Mouse (Mus musculus): ENCODE results near the gene Mthfd1. TPM values are rescaled to one million over a fixed set of nuclear protein-coding genes. Genes with fewer than 3 reads are reported as not detected.
A peak's percentile ranks its signal among the peaks of the same experiment; 100 is the strongest.

Gene Mthfd1
- polyA plus RNA-seq, 1 experiment from 2014 or later, result 37.3 TPM

- Histone ChIP-seq H3K4me1 (ENCODE audit: control insufficient read depth in 2 of 2, insufficient read depth in 2 of 2, low read length in 2 of 2) (peaks cover 28 to 29% of the 10 kb centered on the region in 2 experiments), H3K36me3 (ENCODE audit: control insufficient read depth, insufficient read depth, low read length) (peaks cover 31% of the 10 kb centered on the region), H3K4me3 (ENCODE audit: control insufficient read depth in 1 of 2, insufficient read depth in 1 of 2, low read depth in 1 of 2, low read length in 2 of 2) (no peak overlapping the region), H3K27ac (replicated peaks in 1 of 2; ENCODE audit: control insufficient read depth in 1 of 2, insufficient read depth in 1 of 2, low read depth in 2 of 2, low read length in 2 of 2) (no peak overlapping the region), H3K9me3 (ENCODE audit: control insufficient read depth, low read length) (no peaks in the 10 kb centered on the region), H3K27me3 (ENCODE audit: control insufficient read depth, insufficient read depth, low read length) (no peaks in the 10 kb centered on the region), H3K9ac (ENCODE audit: low read length) (no peak overlapping the region), H3K4me2 (ENCODE audit: low read length) (no peak overlapping the region)
- 87% methylated on average over 9 of the region's 9 CpGs for WGBS
- ATAC-seq (ENCODE audit: insufficient number of reproducible peaks, insufficient read depth, low FRiP score, low read depth), result no peak
These were observed 56.1 kb downstream of the Mthfd1 start for GRCm38 (mm10) chr12:76311227-76311626.

GRCm38 (mm10) chr12:76311951-76312350 lies 56.9 kb downstream of the Mthfd1 start:
- Histone ChIP-seq H3K4me1 (ENCODE audit: control insufficient read depth in 2 of 2, insufficient read depth in 2 of 2, low read length in 2 of 2) (peaks cover 24 to 25% of the 10 kb centered on the region in 2 experiments), H3K36me3 (ENCODE audit: control insufficient read depth, insufficient read depth, low read length) (peaks cover 31% of the 10 kb centered on the region), H3K4me3 (ENCODE audit: control insufficient read depth in 1 of 2, insufficient read depth in 1 of 2, low read depth in 1 of 2, low read length in 2 of 2) (no peak overlapping the region), H3K27ac (replicated peaks in 1 of 2; ENCODE audit: control insufficient read depth in 1 of 2, insufficient read depth in 1 of 2, low read depth in 2 of 2, low read length in 2 of 2) (no peak overlapping the region), H3K27me3 (ENCODE audit: control insufficient read depth, insufficient read depth, low read length) (no peaks in the 10 kb centered on the region), H3K9me3 (ENCODE audit: control insufficient read depth, low read length) (no peaks in the 10 kb centered on the region), H3K4me2 (ENCODE audit: low read length) (no peak overlapping the region), H3K9ac (ENCODE audit: low read length) (peak overlapping the region; percentile 14; the same call in 1 of the 2 replicates)
- peak; percentile 36 for ATAC-seq (ENCODE audit: insufficient number of reproducible peaks, insufficient read depth, low FRiP score, low read depth)
- WGBS, result 63% methylated on average over 8 of the region's 8 CpGs

- H3K27me3 ChIP-seq (ENCODE audit: control insufficient read depth, insufficient read depth, low read length), result no peaks in the 10 kb centered on the region
- WGBS, result 3% methylated on average over 9 of the region's 9 CpGs
- H3K27ac ChIP-seq (replicated peaks in 1 of 2; ENCODE audit: control insufficient read depth in 1 of 2, insufficient read depth in 1 of 2, low read depth in 2 of 2, low read length in 2 of 2), result peak overlapping the region; percentile 79 to 87
- peak overlapping the region; percentile 48 for H3K9ac ChIP-seq (ENCODE audit: low read length)
- H3K9me3 ChIP-seq (ENCODE audit: control insufficient read depth, low read length), result no peaks in the 10 kb centered on the region
- peaks cover 40% of the 10 kb centered on the region for H3K36me3 ChIP-seq (ENCODE audit: control insufficient read depth, insufficient read depth, low read length)
- peaks cover 15 to 22% of the 10 kb centered on the region in 2 experiments for H3K4me1 ChIP-seq (ENCODE audit: control insufficient read depth in 2 of 2, insufficient read depth in 2 of 2, low read length in 2 of 2)
- ATAC-seq (ENCODE audit: insufficient number of reproducible peaks, insufficient read depth, low FRiP score, low read depth), result peak; percentile 34; the same call in 1 of the 2 replicates
- peak overlapping the region; percentile 2 for H3K4me2 ChIP-seq (ENCODE audit: low read length)
- no peak overlapping the region for H3K4me3 ChIP-seq (ENCODE audit: control insufficient read depth in 1 of 2, insufficient read depth in 1 of 2, low read depth in 1 of 2, low read length in 2 of 2)
These were observed 63.4 kb downstream of the Mthfd1 start for GRCm38 (mm10) chr12:76318282-76319212.

- Histone ChIP-seq H3K36me3 (ENCODE audit: control insufficient read depth, insufficient read depth, low read length) (peaks cover 26% of the 10 kb centered on the region), H3K9ac (ENCODE audit: low read length) (peak within 1 kb of the TSS; percentile 79), H3K4me1 (ENCODE audit: control insufficient read depth in 2 of 2, insufficient read depth in 2 of 2, low read length in 2 of 2) (peaks cover 3 to 5% of the 10 kb centered on the region in 2 experiments), H3K4me3 (ENCODE audit: control insufficient read depth in 1 of 2, insufficient read depth in 1 of 2, low read depth in 1 of 2, low read length in 2 of 2) (peak within 1 kb of the TSS; percentile 63), H3K27ac (replicated peaks in 1 of 2; ENCODE audit: control insufficient read depth in 1 of 2, insufficient read depth in 1 of 2, low read depth in 2 of 2, low read length in 2 of 2) (no peak within 1 kb of the TSS), H3K9me3 (ENCODE audit: control insufficient read depth, low read length) (no peaks in the 10 kb centered on the region), H3K27me3 (ENCODE audit: control insufficient read depth, insufficient read depth, low read length) (no peaks in the 10 kb centered on the region), H3K4me2 (ENCODE audit: low read length) (peak within 1 kb of the TSS; percentile 95)
- ATAC-seq (ENCODE audit: insufficient number of reproducible peaks, insufficient read depth, low FRiP score, low read depth), result peak; percentile 94
- WGBS, result under 1% methylated on average over 53 of the region's 53 CpGs
These were observed 69.8 kb downstream of the Mthfd1 start, which contains the start of gene Akap5 for GRCm38 (mm10) chr12:76324679-76325431. Akap5 (plus strand) TSS chr12:76324891.

GRCm38 (mm10) chr12:76326437-76327220 lies 71.5 kb downstream of the Mthfd1 start:
- Histone ChIP-seq H3K4me2 (ENCODE audit: low read length) (no peak overlapping the region), H3K27me3 (ENCODE audit: control insufficient read depth, insufficient read depth, low read length) (no peaks in the 10 kb centered on the region), H3K4me3 (ENCODE audit: control insufficient read depth in 1 of 2, insufficient read depth in 1 of 2, low read depth in 1 of 2, low read length in 2 of 2) (no peak overlapping the region), H3K27ac (replicated peaks in 1 of 2; ENCODE audit: control insufficient read depth in 1 of 2, insufficient read depth in 1 of 2, low read depth in 2 of 2, low read length in 2 of 2) (no peak overlapping the region), H3K4me1 (ENCODE audit: control insufficient read depth in 2 of 2, insufficient read depth in 2 of 2, low read length in 2 of 2) (peaks cover 3 to 5% of the 10 kb centered on the region in 2 experiments), H3K9ac (ENCODE audit: low read length) (no peak overlapping the region), H3K9me3 (ENCODE audit: control insufficient read depth, low read length) (no peaks in the 10 kb centered on the region), H3K36me3 (ENCODE audit: control insufficient read depth, insufficient read depth, low read length) (peaks cover 15% of the 10 kb centered on the region)
- 72% methylated on average over 23 of the region's 23 CpGs for WGBS
- ATAC-seq (ENCODE audit: insufficient number of reproducible peaks, insufficient read depth, low FRiP score, low read depth), result no peak

GRCm38 (mm10) chr12:76328567-76329354 lies 73.7 kb downstream of the Mthfd1 start:
- Histone ChIP-seq H3K4me3 (ENCODE audit: control insufficient read depth in 1 of 2, insufficient read depth in 1 of 2, low read depth in 1 of 2, low read length in 2 of 2) (no peak overlapping the region), H3K4me1 (ENCODE audit: control insufficient read depth in 2 of 2, insufficient read depth in 2 of 2, low read length in 2 of 2) (peaks cover 3 to 5% of the 10 kb centered on the region in 2 experiments), H3K9me3 (ENCODE audit: control insufficient read depth, low read length) (no peaks in the 10 kb centered on the region), H3K9ac (ENCODE audit: low read length) (no peak overlapping the region), H3K4me2 (ENCODE audit: low read length) (no peak overlapping the region), H3K27ac (replicated peaks in 1 of 2; ENCODE audit: control insufficient read depth in 1 of 2, insufficient read depth in 1 of 2, low read depth in 2 of 2, low read length in 2 of 2) (no peak overlapping the region), H3K27me3 (ENCODE audit: control insufficient read depth, insufficient read depth, low read length) (no peaks in the 10 kb centered on the region), H3K36me3 (ENCODE audit: control insufficient read depth, insufficient read depth, low read length) (peaks cover 15% of the 10 kb centered on the region)
- ATAC-seq (ENCODE audit: insufficient number of reproducible peaks, insufficient read depth, low FRiP score, low read depth), result no peak
- 84% methylated on average over 6 of the region's 6 CpGs for WGBS
